Mouse (Mus musculus) midbrain, embryonic 11.5 days (tissue): ENCODE results near the gene Mcoln2. TPM values are rescaled to one million over a fixed set of nuclear protein-coding genes. Genes with fewer than 3 reads are reported as not detected.

ENCODE experiments used
- polyA plus RNA-seq: library from polyadenylated mRNA; unstranded; fragments of >200 nt; fragmentation: Nextera tagmentation; extraction: Ambion mirVana; gene quantifications from 2 replicates; pipeline ENCODE4 v1.2.1, GENCODE M21; 2014

The Mcoln2 gene
- polyA plus RNA-seq, 1 experiment from 2014 or later = 0.46 TPM

Other genes with a start within 250 kb of the Mcoln2 start
- 57.4 and 59.2 TPM in 2 replicates for gene Bcl10, start 227.0 kb upstream of the Mcoln2 start, polyA plus RNA-seq
- gene 2410004B18Rik, start 211.8 kb upstream of the Mcoln2 start, polyA plus RNA-seq = 63.3 and 69.3 TPM in 2 replicates
- 0.93 and 1.1 TPM in 2 replicates for gene Syde2, start 162.0 kb upstream of the Mcoln2 start, polyA plus RNA-seq
- not detected in 2 replicates for gene Wdr63, start 41.7 kb upstream of the Mcoln2 start, polyA plus RNA-seq
- 3.6 and 5.1 TPM in 2 replicates for gene Mcoln3, start 32.4 kb upstream of the Mcoln2 start, polyA plus RNA-seq
- gene Lpar3, start 71.1 kb downstream of the Mcoln2 start, polyA plus RNA-seq = 0.37 and 0.41 TPM in 2 replicates